Mouse (Mus musculus) thymus, postnatal 10 days (tissue): ENCODE data around the gene Plcb3.

Experiments used
- DNase-seq, 2 experiments: peaks; one replicate each; pipeline ENCODE4 v3.0.0; 2021; ENCODE audit warnings: low spot score in 2 of 2

The Plcb3 gene

GRCm38 (mm10) chr19:6920741-6921636 lies 55.3 kb downstream of the Plcb3 start:
- DNase-seq, result peak; percentile 60 to 68

DNA sequence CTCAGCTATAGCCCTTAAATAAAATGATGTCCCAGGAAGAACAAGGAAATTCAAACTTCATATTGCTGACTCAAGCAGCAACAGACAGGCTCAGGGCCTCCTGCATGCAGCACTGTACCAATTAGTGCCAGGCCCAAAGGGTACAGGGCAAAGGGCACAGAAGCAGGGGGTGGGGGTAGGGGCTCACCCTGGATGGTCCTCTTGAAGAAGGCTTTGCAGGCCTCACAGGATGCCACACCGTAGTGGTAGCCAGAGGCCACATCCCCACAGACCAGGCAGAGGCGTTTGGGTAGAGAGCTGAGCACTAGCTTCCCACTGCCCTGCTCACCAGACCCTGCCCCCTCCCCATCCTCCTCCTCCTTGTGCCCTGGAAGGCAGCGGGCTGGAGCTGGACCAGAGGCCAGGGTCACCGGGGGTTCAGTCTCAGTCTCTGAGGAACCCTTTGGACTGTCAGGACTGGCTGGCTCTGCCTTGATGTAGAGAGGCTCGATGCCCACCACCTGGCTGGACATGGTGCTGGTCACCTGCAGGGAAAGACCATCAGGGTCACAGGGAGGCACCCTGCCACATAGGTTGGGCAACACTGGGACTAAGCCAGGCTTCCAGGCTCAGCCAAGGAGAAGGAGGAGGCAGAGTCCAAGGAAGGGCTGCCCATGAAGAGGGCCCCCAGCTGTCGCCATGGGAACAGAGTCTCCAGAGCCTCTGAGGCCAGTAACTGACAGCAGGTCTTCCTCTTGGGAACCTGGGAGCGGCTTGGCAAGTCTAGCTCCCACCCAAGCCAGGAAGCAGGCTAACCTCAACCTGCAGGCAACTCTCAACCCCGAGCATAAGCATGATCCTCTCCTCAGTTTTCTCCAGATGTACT lies 56.2 kb downstream of the Plcb3 start:
- DNase-seq, result no peak

GRCm38 (mm10) chr19:6919431-6919830 lies 56.8 kb downstream of the Plcb3 start:
- DNase-seq, result no peak

DNA sequence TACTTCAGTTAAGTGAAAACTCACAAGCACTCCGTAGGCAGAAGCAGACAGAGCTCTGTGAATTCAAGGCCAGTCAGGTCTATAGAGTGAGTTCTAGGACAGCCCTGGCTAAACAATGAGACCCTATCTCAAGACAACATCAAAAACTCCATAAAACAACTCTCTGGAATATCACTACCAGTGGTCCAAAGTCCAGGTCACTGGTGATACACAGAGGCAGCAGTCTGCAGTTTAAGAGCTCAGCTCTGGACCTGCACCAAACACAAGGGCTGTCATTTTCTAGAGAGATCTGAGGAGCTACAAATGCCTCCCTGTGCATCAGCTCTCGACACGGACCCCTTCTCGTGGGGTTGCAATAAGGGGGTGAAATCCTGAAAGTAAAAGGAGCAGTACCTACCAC lies 57.9 kb downstream of the Plcb3 start:
- no peak for DNase-seq

DNA sequence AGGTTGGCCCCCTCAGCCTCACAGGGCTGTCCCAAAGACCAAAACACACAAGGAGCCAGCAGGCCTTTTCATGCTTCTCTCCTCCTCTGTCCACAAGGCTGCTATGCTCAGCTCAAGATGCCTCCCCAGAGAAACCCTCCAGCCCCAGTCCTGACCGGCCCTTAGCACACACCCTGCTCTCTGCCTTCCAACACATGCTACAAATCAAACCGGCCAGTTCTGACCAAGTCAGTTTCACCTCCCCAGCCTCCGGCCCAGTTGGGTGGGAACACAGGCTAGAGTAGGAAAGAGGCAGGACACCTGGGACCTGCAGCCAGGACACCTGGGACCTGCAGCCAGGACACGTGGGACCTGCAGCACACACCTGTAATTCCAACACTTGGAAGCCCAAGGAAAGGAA lies 59.8 kb downstream of the Plcb3 start:
- DNase-seq, result no peak

- no peak for DNase-seq
These were observed 61.0 kb downstream of the Plcb3 start for GRCm38 (mm10) chr19:6915276-6915675.

DNA sequence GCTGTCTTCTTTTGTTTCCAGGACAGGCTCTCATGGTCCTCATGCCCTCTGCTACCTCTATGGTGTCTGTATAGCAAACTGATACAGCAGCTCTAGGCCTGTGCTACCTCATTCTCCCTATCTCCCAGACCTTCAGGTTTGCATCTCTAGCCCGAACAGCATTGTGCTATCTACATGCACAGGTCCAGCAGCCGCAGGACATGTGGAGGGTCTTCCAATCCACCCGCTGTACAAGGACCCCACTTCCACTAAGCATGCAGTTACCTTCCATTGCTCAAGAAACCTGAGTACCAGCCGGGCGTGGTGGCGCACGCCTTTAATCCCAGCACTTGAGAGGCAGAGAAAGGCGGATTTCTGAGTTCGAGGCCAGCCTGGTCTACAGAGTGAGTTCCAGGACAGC lies 61.7 kb downstream of the Plcb3 start:
- DNase-seq, result no peak

DNA sequence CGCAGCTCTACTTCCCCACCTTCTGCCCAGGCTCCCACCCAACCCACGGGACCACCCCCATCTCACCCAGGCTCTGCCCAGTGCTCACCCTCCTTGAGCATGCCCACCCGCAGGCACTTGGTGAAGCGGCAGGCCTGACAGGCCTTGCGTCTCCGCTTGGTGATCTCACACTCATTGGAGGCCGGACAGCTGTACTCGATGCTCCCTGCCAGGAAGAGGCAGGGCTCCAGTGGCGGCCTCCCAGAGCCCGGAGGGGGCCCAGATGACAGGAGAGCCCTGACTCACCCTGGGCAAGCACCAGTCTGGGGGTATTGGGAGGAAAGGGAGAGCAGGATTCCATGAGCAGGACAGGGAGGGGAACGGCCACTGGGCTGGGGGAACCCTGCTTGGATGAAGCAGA lies 62.3 kb downstream of the Plcb3 start:
- no peak for DNase-seq

DNA sequence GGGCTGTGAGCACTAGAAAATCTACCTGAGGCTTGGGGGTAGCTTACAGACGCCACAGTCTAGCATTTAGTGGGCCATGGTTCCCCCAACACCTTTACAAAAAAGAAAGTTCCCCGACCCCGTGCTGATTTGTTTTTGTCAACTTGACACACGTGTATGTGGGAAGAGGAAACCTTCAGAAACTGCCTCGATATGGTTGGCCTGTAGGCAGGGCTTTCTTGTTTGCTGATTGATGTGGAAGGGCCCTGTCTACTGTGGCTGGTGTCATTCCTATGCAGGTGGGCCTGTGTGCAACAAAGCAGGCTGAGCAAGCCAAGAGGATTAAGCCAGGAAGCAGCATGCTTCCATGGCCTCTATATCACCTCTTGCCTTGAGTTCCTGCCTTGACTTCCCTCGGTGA lies 63.2 kb downstream of the Plcb3 start:
- DNase-seq, result no peak

GRCm38 (mm10) chr19:6912205-6912970 lies 63.9 kb downstream of the Plcb3 start:
- DNase-seq, result no peak

- DNase-seq, result no peak
These were observed 64.9 kb downstream of the Plcb3 start for GRCm38 (mm10) chr19:6911101-6912074.

GRCm38 (mm10) chr19:6910306-6910705 lies 66.0 kb downstream of the Plcb3 start:
- DNase-seq, result peak in 1 of 2 experiments; percentile 54

GRCm38 (mm10) chr19:6909507-6910289 lies 66.6 kb downstream of the Plcb3 start, which contains the start of the genes Trmt112 and Prdx5:
Gene Trmt112 (plus strand): TSS chr19:6909698.
Gene Prdx5 (minus strand): TSS chr19:6910106.
- DNase-seq, result peak; percentile 87 to 91

DNA sequence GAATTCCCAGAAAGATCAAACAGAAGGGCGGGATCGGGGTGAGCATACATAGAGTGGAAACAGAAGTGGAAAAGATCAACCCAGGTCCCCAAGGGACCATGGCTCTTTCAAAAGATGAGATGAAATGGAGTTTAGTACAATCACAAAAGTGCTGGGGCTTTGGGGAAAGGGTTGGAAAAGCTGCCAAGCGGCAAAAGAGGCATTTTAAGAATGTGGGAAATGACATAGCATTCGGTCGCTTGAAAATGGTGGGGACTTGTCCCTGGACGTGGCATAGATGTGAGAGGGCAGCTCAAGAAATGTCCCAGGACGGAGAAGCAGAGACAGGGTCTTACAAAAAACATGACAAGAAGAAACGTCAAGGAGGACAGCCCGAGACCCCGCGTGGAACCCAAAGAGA lies 67.2 kb downstream of the Plcb3 start:
- no peak for DNase-seq

DNA sequence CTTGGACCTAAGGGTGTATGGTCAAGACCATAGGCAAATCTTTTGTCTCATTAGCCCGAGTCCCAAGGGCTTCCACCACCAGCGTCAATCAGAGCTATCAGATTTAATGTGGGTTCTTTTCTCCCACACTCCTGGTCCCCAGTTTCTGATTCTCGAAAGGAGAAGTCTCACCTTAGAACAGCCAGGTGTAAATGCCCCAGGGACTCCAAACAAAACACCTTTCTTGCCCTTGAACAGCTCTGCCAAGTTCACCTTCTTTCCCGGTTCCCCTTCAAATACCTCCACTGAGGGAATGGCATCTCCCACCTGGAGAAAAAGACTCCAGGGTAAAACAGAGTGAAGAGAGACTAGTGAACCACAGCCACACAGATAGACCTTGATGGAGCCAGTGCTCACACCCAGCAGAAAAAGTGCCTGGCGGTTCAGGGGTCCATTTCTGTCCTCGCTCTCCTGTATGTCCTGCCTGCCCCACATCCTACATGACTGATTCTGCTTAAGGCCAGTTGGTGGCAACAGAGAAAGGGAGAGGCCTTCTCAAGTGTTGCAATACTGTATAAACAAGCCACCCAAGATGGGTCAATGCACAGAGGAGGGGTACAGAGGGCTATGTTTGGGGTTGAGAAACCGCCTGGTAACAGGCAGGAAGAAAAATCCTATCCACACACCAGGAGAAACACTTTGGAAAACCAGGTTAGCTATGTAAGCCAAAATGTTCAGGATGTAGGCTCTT lies 68.3 kb downstream of the Plcb3 start:
- DNase-seq, result no peak

DNA sequence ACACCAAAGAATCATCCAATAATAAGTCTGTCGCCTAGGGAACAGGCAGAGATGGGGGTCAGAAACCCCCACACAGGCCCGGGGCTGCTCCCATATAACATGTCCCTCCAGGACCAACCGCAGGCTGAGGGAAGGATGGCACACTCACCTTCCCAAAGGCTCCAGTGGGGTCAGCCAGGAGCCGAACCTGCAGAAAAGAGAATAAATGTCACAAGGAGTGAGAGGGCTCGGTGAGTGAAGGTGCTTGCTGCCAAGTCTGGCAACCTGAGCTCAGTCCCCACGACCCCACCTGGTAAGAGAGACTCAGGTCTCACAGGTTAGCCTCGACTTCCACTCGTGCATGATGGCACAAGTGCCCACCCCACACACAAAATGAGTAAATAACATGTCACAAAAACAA lies 69.2 kb downstream of the Plcb3 start:
- DNase-seq, result no peak

- DNase-seq, result no peak
These were observed 70.1 kb downstream of the Plcb3 start for GRCm38 (mm10) chr19:6906199-6906598.

DNA sequence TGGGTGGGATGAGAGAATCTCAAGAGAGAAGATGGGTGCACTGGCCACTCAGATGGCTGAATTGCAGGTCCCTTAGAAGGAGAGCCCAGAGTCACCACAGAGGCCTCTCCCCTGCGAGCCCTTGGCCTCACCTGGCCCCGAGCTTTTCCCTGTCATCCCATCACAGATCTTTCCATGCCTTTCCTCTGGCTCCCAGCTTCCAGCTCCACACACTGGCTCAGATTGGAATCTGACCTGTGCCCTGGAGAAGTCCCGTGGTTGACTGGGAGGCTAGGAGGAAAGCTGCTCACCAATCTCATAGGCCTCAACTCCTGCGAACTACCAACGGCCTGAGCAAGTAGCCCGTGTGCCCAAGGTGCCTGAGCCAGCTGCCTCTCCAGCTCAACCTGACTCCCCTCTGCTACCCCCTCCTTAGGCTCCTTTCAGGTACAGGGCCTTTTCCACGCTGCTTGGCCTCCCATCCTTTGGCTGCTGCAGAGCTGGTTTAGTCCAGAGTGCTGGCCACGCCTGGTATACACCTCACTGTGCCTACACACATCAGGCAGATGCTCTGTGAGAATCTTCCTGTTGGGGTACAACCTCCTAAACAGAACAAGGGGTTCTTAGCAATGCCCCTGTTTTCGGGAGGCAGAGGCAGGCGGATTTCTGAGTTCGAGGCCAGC lies 70.6 kb downstream of the Plcb3 start:
- no peak for DNase-seq

- DNase-seq, result no peak
These were observed 71.4 kb downstream of the Plcb3 start for GRCm38 (mm10) chr19:6904846-6905245.
